Mouse (Mus musculus) brain, adult 2 months (tissue): ENCODE data around the gene Ptpn3.

Experiments
- DNase-seq: peaks from one replicate; pipeline ENCODE4 v3.0.0; 2011; ENCODE audit warnings: low read depth, low spot score

The Ptpn3 gene

GRCm38 (mm10) chr4:57263061-57263685 is 38.5 kb downstream of the Ptpn3 start:
- peak; percentile 60 for DNase-seq

DNA sequence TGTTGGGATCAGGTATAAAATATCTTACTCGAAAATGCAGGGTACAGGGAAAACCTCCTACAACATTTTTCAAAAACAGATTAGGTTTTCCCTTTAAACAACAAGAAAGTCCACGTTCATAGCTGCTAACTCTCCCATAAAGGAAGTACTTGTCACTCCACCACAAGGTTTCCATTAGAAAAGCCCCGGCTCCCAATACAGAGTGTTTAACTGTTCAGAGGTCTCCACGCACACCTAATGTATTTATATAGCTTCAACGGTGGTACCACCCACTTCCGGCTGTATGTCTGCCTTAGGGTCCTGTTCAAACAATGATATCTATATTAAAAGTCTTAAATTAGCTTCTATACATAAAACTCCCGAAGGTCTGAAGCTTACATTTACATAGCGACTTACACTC is 39.2 kb downstream of the Ptpn3 start:
- DNase-seq = no peak

GRCm38 (mm10) chr4:57261813-57262212 is 39.8 kb downstream of the Ptpn3 start:
- DNase-seq = no peak

DNA sequence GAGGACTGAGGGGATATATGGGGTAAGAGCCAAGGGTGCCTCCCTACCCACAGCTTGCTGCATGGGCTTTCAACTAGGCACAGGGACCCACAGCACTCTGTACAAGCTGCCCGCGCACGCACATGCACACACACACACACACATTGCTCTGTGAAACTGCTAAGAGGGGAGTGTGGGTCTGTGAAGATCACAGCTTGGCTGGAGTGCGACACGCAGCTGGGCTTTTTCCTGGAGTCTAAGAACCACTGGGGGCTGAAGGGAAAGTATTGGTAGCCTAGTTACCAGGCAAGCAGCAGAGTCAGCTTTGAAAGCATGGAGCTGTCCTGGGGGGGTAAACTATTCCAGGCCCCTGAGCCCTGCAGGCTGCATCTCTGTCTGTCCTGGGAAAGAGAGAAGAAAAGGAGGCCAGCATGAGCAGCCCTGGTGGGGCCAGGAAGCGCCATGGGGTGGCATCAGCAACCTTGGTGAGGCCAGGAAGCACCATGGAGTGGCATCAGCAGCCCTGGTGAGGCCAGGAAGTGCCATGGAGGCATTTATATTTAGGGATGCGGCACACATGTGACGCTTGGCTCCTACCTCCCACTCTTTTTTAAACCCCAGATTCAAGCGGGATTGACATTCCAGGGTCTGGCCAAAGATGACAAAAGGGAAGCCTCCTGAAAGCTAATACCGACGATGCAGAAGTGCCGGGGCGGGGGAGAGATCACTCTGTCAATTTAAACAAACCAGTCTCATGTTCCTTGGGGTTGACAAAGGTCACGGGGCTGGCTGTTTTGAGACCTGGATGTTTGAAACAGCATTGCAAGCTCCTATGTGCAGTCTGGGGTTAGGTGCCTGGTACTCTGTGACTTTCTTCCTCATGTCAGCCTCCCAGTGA is 43.2 kb downstream of the Ptpn3 start:
- peak; percentile 59 for DNase-seq

DNA sequence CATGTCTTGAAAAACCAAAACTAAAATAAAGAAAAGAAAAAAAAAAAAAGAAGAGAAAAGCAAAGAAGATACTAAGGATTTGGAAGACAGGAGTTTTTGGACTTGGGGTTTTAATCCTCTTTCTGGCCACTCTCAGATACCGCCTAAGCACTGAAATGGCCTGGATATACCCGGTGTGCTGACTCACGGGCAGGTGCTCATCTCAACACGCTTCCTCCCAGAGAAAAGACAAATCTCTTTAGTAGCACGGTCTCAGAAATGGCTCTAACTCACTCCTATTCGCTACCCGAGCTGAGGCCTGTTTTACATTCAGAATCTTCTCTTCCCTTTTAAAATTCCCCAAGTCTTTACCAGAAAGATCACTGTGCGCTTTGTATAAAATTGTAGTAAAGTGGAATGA is 44.2 kb downstream of the Ptpn3 start:
- peak; percentile 47 for DNase-seq

DNA sequence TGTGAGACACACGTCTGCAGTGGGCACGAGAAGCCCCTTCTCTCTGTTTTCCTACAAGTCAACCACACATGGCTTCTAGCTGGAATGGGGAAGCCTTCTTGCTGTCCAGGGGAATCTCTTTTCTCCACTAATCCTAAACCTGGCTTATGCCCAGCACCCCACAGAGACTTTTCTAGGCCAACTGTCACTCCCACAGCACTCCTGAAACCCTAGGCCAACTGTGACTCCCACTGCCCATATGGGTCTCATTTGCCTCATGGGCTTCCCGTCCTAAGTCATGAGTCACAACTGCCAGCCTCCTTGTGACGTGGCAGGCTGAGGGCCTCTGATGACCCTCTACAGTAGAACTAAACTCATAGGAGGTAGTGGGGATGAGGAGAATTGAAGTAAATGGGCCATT is 44.9 kb downstream of the Ptpn3 start:
- peak; percentile 92 for DNase-seq

- no peak for DNase-seq
Observed at GRCm38 (mm10) chr4:57254412-57254811, 47.2 kb downstream of the Ptpn3 start.

DNA sequence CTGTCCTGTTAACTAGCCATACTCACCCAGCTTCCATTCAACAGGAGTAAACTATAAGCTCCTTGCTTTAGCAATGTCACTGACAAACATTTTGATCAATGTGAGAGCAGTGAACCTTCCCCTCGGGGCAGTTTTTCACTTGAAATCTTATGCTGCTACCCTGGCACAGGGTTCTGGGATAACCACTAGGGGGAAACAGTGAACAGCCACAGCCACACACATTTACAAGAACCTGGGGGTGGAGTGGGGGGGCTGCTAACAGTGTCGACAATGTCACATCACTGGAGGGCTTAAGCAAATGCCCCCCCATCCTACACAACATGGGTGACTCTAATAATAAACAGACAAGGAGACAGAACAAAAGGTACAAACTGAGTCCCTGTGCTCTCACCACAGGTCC is 51.0 kb downstream of the Ptpn3 start:
- DNase-seq = peak; percentile 49

GRCm38 (mm10) chr4:57249108-57249507 is 52.5 kb downstream of the Ptpn3 start:
- no peak for DNase-seq

GRCm38 (mm10) chr4:57244874-57245273 is 56.8 kb downstream of the Ptpn3 start:
- peak; percentile 73 for DNase-seq

DNA sequence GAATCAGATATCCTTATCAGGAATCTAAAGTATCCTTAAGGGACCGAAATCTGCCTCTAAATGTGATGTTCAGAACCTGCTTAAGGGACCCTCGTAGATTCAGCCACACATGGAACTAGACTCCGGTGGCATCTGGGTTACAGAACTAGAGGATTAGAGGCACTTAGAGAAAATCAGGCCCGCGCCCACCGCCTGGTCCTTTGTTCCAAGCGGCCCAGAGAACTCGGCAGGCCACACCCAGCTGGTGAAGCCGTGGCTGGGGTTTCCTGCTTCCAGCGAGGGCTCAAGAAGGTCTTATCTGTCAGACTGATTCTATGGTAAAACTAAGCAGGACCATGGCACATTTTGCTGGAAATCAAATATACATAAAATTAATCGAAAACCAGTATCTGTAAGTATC is 58.3 kb downstream of the Ptpn3 start:
- no peak for DNase-seq

DNA sequence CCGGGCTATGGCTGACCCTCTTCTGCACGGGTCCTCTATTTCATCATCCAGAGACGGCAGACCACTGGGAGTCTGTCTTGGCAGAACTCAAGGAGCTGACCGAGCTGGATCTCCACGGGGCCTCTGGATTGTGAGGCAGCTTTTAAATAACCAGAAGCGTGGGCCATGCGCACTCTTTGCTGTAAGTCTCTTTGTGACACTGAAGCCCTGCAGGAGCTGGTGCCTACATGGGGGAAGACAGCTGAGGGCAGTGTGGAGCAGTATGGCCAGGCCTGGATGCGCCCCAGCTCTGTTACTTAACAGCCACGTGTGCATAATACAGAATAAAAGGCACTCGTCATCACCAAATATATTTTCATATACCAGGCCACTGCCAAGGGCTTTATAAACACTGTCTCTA is 60.7 kb downstream of the Ptpn3 start:
- DNase-seq = peak; percentile 73

GRCm38 (mm10) chr4:57240100-57240499 is 61.5 kb downstream of the Ptpn3 start:
- DNase-seq = no peak

DNA sequence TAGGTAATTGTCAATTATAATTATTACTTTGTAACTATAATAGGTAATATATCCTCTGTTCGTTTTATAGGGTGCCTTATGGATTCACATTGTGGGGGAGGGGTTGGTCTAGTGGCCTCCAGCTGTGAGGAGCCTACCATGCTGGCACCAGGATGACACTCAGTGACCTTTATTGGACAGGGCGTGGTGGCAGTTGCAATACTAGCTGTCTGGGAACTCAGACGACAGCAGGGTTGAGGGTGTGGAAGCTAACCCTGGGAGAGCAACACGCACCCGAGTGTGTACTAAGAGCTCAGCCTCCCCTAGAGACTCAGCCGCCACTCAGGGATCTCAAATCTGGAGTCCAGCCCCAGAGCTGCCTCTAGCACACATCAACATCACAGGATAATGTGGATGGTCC is 62.5 kb downstream of the Ptpn3 start:
- no peak for DNase-seq

GRCm38 (mm10) chr4:57238118-57238517 is 63.5 kb downstream of the Ptpn3 start:
- no peak for DNase-seq

DNA sequence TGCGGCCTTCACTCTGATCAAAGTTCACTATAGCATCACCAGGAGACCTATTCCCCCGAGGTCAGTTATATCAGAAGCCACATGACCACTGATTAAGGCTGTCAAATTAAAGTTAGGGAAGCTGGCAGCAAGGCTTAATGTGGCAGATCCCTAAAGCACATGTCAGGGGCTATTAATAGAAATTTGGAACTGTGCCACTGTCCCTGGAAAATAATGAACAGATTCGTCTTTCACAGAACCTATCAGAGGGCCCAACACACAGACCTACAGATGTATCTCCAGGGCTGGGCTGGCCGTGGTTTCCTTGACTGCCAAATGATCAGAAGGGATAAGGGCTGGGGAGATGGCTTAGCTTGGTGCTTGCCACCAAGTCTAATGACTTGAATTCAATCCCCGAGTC is 65.1 kb downstream of the Ptpn3 start:
- no peak for DNase-seq

DNA sequence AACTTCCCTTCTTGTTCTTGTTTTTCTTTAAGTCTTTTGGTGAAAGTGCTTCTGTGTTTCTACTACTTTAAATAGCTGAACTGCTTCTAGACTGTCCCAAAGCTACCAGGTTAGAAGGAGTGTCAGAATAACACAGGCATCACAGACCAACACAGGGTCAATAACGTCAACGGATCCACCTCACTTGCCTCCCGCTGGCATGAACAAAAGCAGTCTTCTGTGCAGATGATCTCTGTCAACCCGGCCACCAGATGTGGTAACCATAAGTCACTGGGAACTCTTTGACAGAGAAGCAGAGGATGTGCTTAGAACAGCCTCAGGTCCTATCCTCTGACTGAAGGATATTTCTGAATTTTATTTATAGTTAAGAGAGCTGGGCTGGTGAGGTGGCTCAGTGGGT is 65.9 kb downstream of the Ptpn3 start:
- DNase-seq = no peak

DNA sequence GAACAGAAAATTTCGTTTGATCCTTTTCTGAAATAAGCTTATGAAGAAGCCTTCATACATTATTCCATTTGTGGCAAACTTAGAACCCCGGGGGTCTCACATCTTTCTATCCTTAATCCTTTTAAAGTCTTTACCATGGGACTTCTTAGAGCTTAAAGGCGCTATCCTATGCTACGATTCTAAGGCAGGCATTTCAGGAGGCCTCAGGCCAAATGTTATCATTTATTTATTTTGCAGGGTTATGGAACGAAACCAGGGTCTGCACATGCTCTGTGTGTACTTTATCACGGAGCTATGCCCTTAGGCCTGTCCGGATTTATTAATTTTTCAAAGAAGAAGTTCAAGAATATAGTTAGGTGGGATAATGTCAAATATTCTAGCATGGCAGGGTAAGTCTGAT is 67.3 kb downstream of the Ptpn3 start:
- no peak for DNase-seq

DNA sequence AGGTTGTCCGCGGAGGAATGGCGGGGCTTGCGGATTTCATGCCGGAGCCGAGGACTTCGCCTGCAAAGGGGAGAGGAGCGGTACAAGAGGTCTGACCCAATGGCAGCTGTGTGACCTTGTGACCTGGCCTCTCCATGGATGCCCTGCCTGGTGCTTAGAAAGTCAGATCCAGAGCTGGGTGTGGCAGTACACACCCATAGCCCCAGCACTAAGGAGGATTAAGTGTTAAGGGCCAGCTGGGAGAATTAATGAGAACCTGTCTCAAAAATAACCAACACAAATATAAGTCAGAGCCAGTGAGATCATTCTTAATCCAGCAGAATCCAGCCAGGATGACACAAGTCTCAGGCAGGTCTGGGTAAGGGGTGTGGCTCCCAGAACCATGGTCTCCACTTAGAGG is 69.2 kb downstream of the Ptpn3 start:
- DNase-seq = no peak

GRCm38 (mm10) chr4:57231323-57231722 is 70.3 kb downstream of the Ptpn3 start:
- peak; percentile 35 for DNase-seq

- DNase-seq = peak; percentile 68
Observed at GRCm38 (mm10) chr4:57230341-57230740, 71.3 kb downstream of the Ptpn3 start.

- DNase-seq = peak; percentile 85
Observed at GRCm38 (mm10) chr4:57228601-57229520, 72.8 kb downstream of the Ptpn3 start.
